Mouse (Mus musculus) layer of hippocampus, postnatal 10 days (tissue): ENCODE results near the gene Galntl6. TPM values are rescaled to one million over a fixed set of nuclear protein-coding genes. Genes with fewer than 3 reads are reported as not detected.

Source experiments
- DNase-seq, 2 experiments: peaks; one replicate each; pipeline ENCODE4 v3.0.0; 2021; ENCODE audit warnings: low spot score in 2 of 2
- total RNA-seq, 2 experiments: library from RNA; stranded (reverse); gene quantifications; 2 replicates each; pipeline ENCODE4 v1.2.3; 2021

The Galntl6 gene
- total RNA-seq, 2 experiments from 2014 or later: 72.0 to 74.2 TPM

DNA sequence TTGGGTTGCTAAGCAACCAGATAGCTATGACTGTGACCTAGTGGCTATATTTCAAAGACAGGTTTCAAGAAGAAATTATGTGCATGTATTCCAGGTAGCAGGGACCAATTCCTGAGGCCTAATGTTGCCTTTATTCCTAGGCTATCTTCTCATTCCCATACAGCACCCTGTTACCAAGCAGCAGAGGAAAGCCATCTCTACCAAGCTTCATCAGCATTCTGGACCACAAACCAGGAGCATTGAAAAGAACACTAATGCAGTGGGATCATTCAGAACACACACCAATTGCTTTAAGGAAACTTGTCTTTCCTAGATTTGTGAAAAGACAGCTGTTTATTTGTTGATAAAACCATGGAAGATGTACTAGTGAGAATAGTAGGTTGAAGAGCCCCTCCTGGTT lies 622.4 kb downstream of the Galntl6 start:
- no peak for DNase-seq

DNA sequence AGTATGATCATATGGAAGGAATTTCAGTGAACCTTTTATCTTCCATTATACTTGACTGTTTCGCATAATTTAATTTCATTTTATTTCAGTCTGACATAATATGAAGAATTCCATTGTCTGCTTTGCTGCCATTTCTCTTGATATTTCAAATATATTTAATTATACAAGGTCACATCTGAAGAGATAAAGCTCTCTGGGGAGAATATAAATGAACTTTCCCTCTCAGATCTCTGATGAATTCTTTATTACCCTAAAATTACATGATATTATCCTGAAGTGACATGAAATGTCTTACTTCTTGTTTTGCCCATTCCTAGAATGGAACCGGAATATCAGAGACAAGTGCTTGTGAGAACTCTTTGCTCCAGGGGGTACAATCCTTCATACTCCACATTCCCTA lies 647.0 kb downstream of the Galntl6 start:
- no peak for DNase-seq

DNA sequence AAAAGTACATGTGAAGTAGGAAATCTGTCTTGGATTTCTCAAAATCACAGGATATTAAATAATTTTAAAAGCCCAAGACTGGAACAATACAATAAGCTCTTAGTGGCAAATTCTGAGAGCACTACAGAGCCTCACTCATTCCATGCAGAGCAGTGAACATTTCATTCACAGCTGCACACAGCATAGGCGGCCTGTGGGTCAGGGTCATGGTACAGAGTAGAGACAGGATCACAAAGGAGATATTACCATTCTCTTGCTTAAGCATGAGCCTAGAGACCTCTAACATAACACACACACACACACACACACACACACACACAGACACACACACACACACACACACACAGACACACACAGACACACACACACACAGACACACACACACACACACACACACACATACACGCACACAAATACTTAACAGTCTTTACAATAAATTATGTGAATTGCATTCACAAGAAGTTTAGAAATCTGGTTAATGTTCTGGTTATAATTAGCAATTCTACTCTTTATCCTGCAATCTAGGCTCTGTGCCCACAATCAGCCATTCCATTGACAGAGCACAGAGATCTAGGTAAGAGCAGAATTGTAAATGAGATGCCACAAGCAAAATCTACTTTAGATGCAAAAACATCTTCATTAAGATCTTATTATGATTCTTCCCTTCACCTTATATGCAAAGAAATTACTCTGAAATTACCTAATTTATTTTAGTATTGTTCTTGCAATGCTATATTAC lies 653.7 kb downstream of the Galntl6 start:
- no peak for DNase-seq

DNA sequence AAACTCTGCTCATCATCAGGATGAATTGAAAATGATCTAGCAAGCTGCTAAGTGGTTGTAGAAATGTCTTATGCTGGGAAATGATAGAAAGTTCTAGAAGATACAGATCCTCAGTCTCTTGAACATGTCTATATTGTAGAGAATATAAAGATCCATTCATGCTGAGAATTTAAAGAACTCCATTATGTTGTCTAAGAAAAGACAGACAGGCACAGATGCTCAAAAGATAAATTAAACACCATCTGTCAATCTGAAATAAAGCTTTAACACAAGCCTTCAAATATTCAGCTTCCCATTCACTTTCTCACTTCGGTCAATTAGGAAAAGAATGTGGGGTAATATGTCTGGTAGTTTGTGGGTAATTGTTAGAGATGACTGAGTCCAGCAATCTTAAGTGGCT lies 658.8 kb downstream of the Galntl6 start:
- DNase-seq: no peak

DNA sequence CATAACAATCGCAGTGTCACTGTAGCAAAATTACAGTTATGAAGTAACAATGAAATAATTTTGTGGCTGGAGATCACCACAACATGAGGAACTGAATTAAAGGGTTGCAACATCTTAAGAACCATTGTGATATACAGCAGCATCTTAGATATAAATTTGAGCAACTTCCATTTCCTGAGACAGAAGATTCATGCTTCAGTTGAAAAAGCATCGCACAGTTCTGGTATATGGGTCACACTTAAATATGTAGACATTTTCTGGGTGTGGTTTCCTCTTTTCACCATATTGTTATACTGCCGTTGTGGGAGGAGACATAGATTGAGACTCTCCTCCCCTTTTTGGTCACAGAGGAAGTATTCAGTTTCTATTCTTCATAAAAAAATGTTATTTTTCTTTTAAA lies 667.6 kb downstream of the Galntl6 start:
- DNase-seq: no peak

DNA sequence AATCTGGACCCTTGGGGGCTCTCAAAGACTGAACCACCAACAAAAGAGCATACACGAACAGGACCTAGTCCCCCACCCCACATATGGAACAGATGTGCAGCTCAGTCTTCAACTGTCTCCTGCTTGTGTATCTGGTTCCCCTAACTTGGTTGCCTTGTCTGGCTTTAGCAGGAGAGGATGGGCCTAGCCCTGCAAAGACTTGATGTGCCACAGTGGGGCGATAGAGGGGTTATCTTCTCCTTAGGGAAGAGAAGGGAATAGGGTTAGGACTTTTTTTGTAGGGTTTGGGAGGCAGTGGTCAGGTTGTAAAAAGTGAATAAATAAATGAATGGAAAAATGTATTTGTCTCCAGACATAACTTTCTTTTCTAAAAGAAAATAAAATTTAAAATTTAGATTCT lies 678.2 kb downstream of the Galntl6 start:
- DNase-seq: peak; percentile 14 to 17

DNA sequence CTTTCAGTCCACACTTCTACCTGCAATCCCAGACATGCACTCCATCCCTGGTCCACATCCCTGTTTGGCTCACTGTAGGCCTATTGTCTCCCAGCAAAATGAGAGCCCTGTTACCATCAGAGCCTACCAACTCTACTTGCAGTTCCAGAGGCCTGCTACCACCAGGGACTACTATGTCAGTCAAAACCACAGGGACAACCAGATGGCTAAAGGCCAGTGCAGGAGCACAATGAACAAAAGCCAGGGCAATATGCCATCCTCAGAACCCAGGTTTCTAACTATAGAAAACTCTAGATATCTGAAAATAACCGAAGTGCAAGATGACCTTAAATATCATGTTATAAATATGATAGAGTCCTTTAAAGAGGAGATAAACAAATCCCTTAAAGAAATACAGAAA lies 683.7 kb downstream of the Galntl6 start:
- no peak for DNase-seq

DNA sequence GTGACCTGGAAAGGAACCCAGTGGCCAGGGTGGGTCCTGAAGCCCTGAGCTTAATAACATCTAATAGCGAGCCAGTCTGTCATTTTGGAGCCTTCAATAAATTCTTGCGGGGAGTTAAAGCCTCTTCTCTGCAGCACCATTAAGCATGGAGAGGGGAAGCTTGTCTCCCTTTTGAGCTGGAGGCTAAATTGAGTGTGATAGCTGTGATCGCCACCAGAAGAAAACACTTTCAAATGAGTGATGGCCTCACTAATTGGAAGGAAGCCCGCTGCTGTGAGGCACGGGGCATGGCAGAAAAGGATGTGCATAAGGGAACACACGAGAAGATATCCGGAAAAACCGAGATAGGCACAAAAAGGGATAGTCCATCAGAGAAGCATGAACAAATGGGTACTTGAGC lies 694.6 kb downstream of the Galntl6 start:
- no peak for DNase-seq

DNA sequence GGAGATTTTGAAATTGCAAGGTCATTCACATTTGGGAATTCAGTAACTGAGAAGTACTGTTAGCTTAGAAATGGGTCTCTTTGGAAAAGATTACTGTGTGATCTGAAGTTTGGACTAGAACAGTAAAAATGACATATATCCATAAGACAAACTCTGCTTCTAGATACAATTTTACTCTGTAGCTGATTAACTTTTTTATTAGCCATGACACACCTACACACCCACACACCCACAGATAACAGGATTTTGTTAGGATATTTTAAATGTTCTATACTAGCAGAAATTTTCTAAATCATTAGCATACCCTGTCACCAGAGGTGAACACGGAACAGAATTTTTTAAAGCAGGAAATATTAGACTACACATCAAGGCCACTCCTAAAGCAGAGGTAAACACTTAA lies 722.7 kb downstream of the Galntl6 start:
- DNase-seq: no peak

DNA sequence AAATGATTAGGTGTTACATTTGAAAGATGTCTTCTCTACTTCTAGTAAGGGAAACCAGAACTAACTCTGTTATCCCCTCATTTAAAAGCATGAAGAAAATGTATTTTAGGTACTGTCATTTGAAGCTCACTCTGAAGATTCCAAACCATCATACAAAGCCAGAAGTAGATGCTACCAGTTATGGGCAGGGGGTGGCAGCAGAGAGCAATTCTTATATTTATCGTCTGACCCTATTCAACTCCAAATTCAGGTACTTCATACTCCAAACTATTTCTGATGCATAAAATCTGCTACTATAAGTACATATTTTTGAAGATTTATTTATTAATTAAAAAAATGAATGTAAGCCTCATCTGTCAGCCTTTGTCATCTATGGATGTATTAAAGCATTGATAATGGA lies 765.5 kb downstream of the Galntl6 start:
- DNase-seq: peak; percentile 62 to 69

DNA sequence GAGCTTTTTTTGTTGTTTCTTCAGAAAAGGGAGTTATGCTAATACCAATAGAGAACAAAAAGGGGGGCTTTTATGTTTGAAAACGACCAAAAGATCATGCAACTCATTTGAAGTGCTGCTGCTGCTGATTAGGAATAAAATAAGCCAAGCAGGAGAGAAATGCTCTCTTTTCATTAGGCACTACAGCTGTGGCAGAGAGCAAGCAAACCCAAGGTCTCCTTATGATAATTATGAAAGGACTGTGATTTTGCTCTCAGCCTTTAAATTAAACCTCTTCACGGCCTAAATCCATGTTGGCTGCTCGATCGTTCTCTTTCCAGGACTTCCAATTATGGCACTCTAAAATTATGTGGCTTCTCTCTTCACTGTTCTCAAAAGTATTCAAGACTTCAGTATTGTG lies 825.7 kb downstream of the Galntl6 start:
- no peak for DNase-seq

DNA sequence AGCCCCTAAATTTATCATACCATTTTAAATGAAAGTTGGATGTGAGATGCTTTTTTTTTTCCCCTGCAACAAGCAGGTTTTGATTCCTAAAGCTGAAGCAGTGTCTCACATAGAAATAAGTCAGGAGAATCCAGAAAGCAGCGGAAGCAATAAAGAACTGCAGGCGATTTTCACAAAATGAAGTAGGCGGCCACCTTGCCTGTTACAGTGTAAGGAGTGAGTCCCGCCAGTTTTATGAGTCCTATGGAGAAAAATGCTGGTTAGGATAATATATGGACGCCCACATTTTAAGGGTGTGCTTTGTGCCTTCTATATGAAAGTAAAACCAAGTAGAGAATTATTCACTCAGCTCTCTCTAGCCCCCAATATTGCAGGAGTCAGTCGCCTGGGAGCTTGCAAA lies 827.5 kb downstream of the Galntl6 start:
- DNase-seq: no peak

DNA sequence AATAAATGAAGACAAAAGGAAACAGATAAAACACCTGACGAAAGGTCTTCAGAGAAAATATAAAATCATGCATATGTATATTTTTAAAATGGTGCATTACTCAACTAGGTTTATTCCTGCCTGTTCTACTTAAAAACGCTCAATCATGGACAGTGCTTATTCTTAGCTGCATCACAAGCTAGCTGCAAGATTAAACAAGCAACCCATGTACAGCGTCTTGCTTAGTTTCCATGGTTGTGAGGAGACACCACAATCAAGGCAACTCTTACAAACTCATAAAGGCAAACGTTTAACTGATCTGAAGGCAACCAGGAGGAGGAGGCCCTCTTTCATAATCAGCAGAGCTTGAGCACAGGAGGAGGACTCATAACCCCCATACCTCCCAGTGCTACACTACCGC lies 830.7 kb downstream of the Galntl6 start:
- no peak for DNase-seq

DNA sequence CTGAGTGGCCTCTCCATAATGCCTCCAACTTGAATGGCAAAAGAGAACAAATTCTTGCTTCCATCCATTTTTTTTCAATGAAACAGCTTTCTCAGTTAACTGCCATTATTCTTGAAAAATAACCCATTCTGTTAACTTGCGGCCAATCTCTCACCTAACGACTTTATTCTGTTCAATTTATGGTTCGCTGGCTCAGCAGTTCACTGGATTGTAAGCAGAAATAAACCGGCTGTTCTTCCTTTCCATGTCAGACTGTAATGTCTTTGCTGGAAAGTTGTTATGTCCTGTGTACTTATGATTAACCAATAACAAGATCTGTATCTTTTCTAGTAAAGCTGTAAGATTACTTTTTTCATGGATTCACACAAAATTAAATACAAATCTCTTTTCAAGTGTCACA lies 837.8 kb downstream of the Galntl6 start:
- no peak for DNase-seq

DNA sequence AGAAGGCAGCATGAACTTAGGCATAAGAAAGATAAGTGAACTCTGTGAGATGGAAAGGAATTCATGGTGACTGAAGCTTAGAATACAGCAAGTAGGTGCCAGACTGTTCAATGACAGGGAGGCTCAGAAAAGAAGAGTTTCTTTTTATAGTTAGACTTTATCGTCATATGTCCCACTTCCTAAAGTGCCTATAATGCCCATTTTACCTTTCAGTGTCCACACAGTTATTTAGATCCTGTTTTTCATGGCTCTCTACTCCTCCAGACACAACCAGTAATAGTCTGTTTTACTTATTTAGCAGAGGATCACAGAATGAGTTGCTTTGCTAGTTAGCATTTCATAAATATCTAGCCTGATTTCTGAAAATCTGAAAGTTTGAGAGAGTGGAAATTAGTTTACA lies 838.7 kb downstream of the Galntl6 start:
- no peak for DNase-seq

DNA sequence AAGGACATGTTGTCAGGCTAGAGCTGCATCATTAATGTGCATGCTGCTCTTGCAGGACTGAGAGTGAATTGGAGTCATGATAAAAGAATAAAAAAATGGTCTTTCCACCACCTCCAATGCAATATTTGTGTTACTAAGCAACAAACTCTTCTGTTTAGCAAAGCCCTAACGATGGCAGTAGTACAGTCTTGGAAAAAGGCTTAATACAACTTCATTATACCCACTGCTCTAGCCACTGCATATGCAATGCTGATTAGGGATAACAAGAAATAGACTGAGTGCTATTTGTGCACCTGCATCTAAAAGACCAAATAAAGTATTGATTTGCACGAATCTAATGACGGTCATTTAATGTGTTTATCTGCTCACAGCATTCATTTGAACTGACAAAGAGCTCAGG lies 880.2 kb downstream of the Galntl6 start:
- no peak for DNase-seq

DNA sequence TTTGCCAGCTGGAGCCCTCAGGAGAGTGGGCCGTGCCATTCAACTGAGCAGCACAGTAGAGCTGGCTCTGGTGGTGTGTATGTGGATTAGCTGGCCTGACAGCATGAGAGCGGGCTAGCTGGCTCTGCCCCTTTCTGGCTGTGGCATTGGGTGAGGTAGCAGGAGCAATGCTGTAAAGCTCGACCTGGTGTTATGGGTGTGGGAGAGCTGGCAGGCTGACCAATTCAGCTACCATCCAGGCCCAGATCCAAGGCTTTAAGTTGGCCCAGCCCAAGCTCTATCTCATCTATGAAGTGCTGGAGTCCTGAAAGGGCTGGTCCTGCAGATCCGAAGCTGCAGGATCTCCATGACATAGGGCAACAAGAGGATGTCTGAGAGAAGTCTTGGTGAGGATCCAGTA lies 886.9 kb downstream of the Galntl6 start:
- no peak for DNase-seq

DNA sequence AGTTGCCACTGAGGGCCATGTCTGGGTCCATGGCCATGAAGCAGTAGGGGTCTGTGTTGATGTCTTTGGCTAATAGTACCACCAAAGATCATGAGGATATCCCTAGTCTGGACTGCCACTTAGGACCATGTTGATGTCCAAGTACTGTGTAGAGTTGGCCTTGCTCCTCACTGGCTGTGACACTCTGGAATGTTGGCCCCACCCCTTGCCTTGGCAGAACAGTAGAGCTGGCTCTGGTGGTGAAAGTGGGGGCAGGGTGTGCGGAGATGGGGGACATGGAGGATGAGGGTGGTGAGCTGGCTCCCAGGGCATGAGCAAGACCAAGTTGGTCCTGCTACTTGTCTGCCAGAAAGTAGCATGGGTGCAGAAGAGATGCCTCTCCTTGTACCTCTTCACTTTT lies 887.3 kb downstream of the Galntl6 start:
- DNase-seq: no peak

DNA sequence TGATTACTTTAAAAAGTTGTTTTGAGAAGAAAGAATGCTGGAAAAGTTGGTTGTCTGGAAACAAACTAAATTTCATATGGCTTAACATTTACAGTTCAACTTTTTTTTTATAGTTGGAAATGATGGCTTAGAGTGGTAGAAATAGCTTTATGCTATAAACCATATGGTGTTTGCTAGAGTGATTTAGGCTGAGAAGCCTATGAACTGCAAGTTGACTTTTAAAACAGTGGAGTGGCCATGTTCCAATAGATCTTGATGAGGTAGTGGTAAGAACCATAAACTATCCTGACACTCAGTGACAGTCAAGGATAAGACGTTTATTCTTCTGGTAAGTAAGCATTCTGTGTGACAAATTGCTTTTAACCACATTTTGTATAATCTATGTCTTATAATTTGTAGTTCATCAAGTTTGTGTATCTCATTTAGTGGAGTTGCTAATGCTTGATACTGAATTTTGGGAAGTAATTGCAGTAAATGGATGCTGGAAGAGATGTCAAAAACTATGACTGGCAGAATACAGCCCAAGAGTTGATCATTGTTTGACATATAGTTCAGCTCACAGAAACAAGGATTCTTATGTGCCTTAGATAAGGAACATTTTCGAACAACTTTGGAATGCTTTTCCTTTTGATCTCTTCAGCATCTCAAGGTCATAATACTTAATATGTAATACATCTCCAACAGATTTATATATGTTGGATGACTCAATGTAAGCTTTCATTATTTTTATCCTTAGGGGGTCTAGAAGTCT lies 888.8 kb downstream of the Galntl6 start:
- DNase-seq: no peak

DNA sequence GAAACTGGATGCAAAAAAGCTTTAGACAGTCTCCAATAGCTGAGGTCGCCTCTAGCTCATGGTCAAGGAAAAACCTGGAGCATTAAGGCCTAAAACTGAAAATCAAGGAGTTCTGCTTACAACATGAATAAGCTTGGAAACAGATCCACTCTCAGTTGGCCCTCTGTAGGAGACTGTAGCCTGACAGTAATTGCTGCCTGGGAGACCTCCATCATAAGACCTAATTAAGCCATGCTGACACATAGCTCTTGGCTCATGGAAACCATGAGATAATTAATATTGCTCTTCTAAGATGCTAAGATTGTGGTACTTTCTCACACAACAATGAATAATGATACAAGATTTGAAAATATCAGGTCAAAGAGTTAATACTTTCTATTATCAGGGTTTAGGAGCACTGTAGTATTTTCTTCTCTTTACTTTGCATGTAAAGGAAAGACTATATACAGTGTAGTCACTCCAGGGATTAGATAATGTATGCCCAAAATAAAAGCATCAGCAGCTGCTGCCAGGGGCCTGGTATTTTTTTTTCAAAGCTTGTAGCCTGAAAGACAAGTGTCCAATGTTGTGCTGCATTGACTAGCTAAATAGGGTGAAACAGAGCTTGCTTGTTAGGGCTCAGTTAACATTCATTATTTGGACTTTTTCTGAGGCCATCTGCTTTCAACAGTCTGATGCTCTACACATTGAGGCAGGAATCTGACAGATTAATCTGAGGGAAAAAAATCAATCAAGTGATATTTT lies 922.8 kb downstream of the Galntl6 start:
- DNase-seq: peak in 1 of 2 experiments; percentile 20

DNA sequence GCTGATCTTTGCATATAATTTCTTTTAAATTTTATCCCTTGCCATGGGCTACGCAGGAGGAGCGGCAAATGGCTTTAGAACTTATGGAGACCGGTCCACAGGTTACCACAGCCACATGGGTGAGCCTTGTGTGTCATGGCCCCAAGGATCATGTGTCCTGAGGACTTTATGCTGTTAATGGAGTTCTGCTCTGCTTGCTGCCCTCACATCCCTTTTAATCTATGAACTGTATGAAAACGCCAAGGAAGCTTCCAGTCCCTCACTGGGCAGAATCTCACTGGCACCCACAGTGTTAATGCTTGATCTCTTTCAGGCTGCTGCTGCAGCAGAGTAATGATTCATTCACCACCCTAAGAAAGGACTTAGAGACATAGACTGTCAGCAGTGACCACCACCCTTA lies 935.1 kb downstream of the Galntl6 start:
- DNase-seq: no peak

DNA sequence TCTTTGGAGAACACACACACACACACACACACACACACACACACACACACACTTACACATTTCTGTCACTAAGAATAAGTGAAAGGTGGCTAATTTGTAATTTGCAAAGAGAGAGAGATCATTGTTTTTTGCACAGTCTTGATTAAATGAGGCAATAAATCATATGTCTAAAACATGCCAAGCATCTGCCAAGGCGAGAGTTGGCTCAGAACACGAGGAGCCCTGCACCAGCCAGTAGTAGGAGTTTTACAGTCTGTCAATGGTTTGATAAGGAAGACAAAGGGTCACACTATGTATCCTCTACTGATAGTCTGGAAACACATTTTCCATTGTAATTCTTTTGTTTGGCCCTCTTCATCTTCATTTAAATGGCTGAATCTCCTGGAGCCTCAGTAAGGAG lies 938.3 kb downstream of the Galntl6 start:
- no peak for DNase-seq
